Mouse (Mus musculus): ENCODE data around the gene Spty2d1.

DNA sequence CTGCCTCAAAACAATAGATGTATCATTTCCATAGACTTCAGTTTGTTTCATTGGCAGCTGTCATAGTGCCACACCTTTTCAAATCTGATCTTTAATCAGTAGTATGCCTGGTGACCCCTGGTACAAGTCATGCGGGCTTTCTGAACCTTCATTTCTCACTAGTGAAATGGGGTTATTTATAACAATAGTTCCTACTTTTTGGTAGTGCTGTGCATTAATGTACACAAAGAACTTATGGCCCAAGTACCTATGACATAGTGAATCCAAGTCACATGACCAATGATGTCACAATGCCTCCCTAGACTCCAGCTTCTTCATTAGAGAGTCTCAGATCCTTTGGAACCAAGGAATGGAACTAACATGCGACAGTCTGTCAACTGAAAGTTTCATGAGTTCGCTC, 24.9 kb downstream of the Spty2d1 start, which contains the start of gene Gm9999:
- TF ChIP-seq CTCF (IDR thresholded peaks at IDR 0.05) (no peak), POLR2A (IDR thresholded peaks at IDR 0.05; ENCODE audit: insufficient read depth, low read depth, low read length) (no peak), EP300 (IDR thresholded peaks at IDR 0.05; ENCODE audit: insufficient read depth, low read depth, low read length) (no peak)

All from heart, adult 2 months (tissue).